Mouse (Mus musculus): Measurements from ENCODE around the gene Eif4ebp2.

GRCm38 (mm10) chr10:61381823-61382222, 70.6 kb downstream of the Eif4ebp2 start:
- TF ChIP-seq CTCF (IDR thresholded peaks at IDR 0.05; ENCODE audit: insufficient read depth, low read length) (no peak), POLR2A (IDR thresholded peaks at IDR 0.05; ENCODE audit: borderline replicate concordance, extremely low read depth, low read depth, low read length) (no peak)

All from lung, adult 2 months (tissue).